Mouse (Mus musculus): ENCODE measurements around the gene Esrrg.

DNA sequence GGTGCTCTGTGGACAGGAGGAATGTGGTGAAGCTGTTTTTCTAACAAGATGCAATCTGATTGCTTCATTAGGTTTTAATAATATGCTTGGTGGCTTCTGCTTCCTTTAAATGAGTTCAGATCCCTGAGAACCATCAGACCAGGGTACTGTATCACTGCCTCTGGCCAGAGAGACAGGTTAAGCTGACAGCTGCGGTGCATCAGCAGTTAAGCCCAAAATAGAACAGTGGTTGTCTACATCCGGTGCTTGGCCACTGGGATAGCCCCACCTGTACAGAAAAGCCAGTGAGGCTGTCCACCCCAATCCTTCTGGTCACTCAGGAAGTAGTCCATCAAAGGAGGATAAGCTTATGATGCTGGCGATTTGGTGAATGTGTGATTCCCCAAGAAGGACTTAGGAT is 503.0 kb downstream of the Esrrg start:
- no peak for TF ChIP-seq CTCF (conservative IDR thresholded peaks at IDR 0.05; ENCODE audit: low read length)
- TF ChIP-seq POU5F1 (IDR thresholded peaks at IDR 0.05; ENCODE audit: borderline replicate concordance, low read length) = no peak

Data from E14TG2a.4 (cell line).